Mouse (Mus musculus): Measurements from ENCODE around the gene Itih4. TPM values are rescaled to one million over a fixed set of nuclear protein-coding genes. Genes with fewer than 3 reads are reported as not detected.
A peak's percentile ranks its signal among the peaks of the same experiment; 100 is the strongest.

Gene Itih4
- 0.16 and 0.70 TPM in 2 replicates for polyA plus RNA-seq (2015; fragmentation: Nextera tagmentation; extraction: Ambion mirVana)

DNA sequence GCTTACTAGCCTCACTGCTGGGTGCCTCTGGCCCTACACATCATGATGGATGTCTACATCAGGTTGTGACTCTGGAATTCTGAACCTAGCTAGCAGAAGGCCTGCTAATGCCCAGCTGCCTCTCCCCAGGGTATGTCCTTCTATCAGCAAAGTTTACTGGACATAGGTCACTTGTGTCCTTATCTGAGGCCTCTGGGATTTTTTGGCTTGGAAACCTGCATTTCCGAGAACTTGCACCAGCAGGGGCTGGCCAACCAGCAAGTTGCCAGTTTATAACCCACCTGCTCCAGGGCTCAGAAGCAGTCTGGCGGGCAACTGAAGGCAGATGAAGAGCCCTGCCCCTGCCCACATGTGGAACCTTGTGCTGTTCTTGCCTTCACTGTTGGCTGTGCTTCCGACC is at the start of gene Itih4:
Gene Itih4, plus strand, starts transcription at position 273 of the 400 bp plus-strand sequence.
- no peaks in the 10 kb centered on the region for H3K27me3 ChIP-seq
- no peak within 1 kb of the TSS for H3K27ac ChIP-seq
- H3K9ac ChIP-seq, result no peak within 1 kb of the TSS
- H3K9me3 ChIP-seq, result no peaks in the 10 kb centered on the region
- H3K36me3 ChIP-seq, result no peaks in the 10 kb centered on the region
- H3K4me3 ChIP-seq, result no peak within 1 kb of the TSS
- H3K4me1 ChIP-seq, result peaks cover 16% of the 10 kb centered on the region
- no peak for ATAC-seq (ENCODE audit: borderline replicate concordance, extremely low read depth, low FRiP score, low TSS enrichment)
- H3K4me2 ChIP-seq, result no peak within 1 kb of the TSS
- 77% methylated on average over 3 of the region's 3 CpGs for WGBS

- WGBS, result 83% methylated on average over 14 of the region's 14 CpGs
- Histone ChIP-seq H3K4me2 (no peak overlapping the region), H3K36me3 (0 out of 2 replicates have a peak, but pooled peaks cover 4% of the 10 kb centered on the region), H3K27ac (no peak overlapping the region), H3K4me1 (no peaks in the 10 kb centered on the region), H3K9me3 (no peaks in the 10 kb centered on the region), H3K4me3 (no peak overlapping the region), H3K9ac (no peak overlapping the region), H3K27me3 (no peaks in the 10 kb centered on the region)
- no peak for ATAC-seq (ENCODE audit: borderline replicate concordance, extremely low read depth, low FRiP score, low TSS enrichment)
Observed at GRCm38 (mm10) chr14:30837416-30837996, 48.8 kb upstream of the Itih4 start.

GRCm38 (mm10) chr14:30843701-30844100 is 42.6 kb upstream of the Itih4 start:
- 0 out of 2 replicates have a peak, but pooled peaks cover 2% of the 10 kb centered on the region for H3K36me3 ChIP-seq
- no peak overlapping the region for H3K4me3 ChIP-seq
- H3K9ac ChIP-seq, result no peak overlapping the region
- H3K27me3 ChIP-seq, result no peaks in the 10 kb centered on the region
- no peak overlapping the region for H3K4me2 ChIP-seq
- no peaks in the 10 kb centered on the region for H3K9me3 ChIP-seq
- ATAC-seq (ENCODE audit: borderline replicate concordance, extremely low read depth, low FRiP score, low TSS enrichment), result no peak
- 92% methylated on average over 3 of the region's 3 CpGs for WGBS
- no peak overlapping the region for H3K27ac ChIP-seq
- no peaks in the 10 kb centered on the region for H3K4me1 ChIP-seq

GRCm38 (mm10) chr14:30850504-30850903 is 35.8 kb upstream of the Itih4 start:
- Histone ChIP-seq H3K9me3 (no peaks in the 10 kb centered on the region), H3K4me1 (no peaks in the 10 kb centered on the region), H3K4me3 (no peak overlapping the region), H3K27ac (no peak overlapping the region), H3K4me2 (no peak overlapping the region), H3K36me3 (no peaks in the 10 kb centered on the region), H3K9ac (no peak overlapping the region), H3K27me3 (no peaks in the 10 kb centered on the region)
- no peak for ATAC-seq (ENCODE audit: borderline replicate concordance, extremely low read depth, low FRiP score, low TSS enrichment)
- WGBS, result 92% methylated on average over 5 of the region's 5 CpGs

DNA sequence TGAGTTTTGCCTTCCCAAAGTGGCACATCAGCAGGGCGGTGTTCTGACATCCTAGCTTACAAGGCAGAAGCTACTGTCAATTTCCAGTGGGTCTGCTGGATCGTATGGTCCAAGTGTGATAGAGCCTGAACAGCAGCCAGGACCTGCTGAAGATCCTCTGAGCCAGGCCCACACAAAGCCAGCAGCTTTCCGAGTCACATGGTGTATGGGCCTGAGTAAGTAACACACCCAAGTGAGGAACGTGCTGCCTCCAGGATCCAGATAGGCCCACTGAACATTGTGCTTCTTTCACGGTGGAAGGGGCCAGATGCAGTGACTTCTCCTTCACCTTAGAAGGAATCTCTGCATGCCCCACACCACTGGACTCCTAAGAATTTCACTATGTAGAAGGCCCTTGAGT is 34.0 kb upstream of the Itih4 start:
- Histone ChIP-seq H3K9me3 (no peaks in the 10 kb centered on the region), H3K36me3 (no peaks in the 10 kb centered on the region), H3K4me2 (no peak overlapping the region), H3K4me1 (no peaks in the 10 kb centered on the region), H3K4me3 (no peak overlapping the region), H3K27ac (no peak overlapping the region), H3K9ac (no peak overlapping the region), H3K27me3 (no peaks in the 10 kb centered on the region)
- WGBS, result 90% methylated on average over 5 of the region's 5 CpGs
- no peak for ATAC-seq (ENCODE audit: borderline replicate concordance, extremely low read depth, low FRiP score, low TSS enrichment)

GRCm38 (mm10) chr14:30855316-30855715 is 31.0 kb upstream of the Itih4 start:
- Histone ChIP-seq H3K4me2 (no peak overlapping the region), H3K27me3 (no peaks in the 10 kb centered on the region), H3K36me3 (no peaks in the 10 kb centered on the region), H3K9me3 (no peaks in the 10 kb centered on the region), H3K4me3 (no peak overlapping the region), H3K4me1 (no peaks in the 10 kb centered on the region), H3K27ac (no peak overlapping the region), H3K9ac (no peak overlapping the region)
- ATAC-seq (ENCODE audit: borderline replicate concordance, extremely low read depth, low FRiP score, low TSS enrichment), result no peak
- 85% methylated on average over 3 of the region's 3 CpGs for WGBS

DNA sequence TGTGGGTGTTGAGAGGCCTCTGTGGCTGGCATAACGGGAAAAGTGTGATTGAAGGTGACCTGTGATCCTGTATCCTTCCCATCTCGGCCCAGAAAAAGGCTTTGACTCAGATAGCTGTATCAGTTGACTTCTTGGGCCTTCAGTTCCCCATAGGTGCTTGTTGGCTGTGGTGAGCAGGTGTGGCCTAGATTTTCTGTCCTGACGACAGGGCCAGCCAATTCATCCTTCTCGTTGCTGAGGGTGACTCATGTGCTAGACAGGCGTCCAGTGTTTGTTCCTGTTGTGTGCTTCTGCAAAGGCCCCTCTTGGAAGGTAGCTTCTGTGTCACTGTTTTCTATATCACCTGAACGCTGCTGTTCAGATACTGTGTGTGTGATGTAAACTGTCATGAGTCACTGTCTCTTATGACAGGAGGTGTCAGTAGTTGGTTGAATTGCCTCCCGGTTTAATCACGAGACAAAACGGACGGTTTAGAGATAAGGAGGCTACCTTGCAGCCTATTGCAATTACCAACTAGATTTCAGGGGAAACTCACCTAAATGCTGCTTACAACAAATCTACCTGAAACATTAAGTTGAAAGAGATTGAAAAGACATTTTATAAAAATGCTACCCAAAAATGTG is 29.3 kb upstream of the Itih4 start:
- WGBS, result 57% methylated on average over 10 of the region's 10 CpGs
- Histone ChIP-seq H3K4me2 (no peak overlapping the region), H3K9me3 (no peaks in the 10 kb centered on the region), H3K4me3 (no peak overlapping the region), H3K27ac (no peak overlapping the region), H3K36me3 (no peaks in the 10 kb centered on the region), H3K9ac (no peak overlapping the region), H3K4me1 (peaks cover 11% of the 10 kb centered on the region), H3K27me3 (no peaks in the 10 kb centered on the region)
- ATAC-seq (ENCODE audit: borderline replicate concordance, extremely low read depth, low FRiP score, low TSS enrichment), result no peak

- no peak overlapping the region for H3K4me3 ChIP-seq
- H3K27me3 ChIP-seq, result no peaks in the 10 kb centered on the region
- no peak for ATAC-seq (ENCODE audit: borderline replicate concordance, extremely low read depth, low FRiP score, low TSS enrichment)
- H3K36me3 ChIP-seq, result no peaks in the 10 kb centered on the region
- H3K9ac ChIP-seq, result no peak overlapping the region
- peaks cover 15% of the 10 kb centered on the region for H3K4me1 ChIP-seq
- no peaks in the 10 kb centered on the region for H3K9me3 ChIP-seq
- 73% methylated on average over 4 of the region's 4 CpGs for WGBS
- no peak overlapping the region for H3K27ac ChIP-seq
- no peak overlapping the region for H3K4me2 ChIP-seq
Observed at GRCm38 (mm10) chr14:30857990-30858389, 28.3 kb upstream of the Itih4 start.

DNA sequence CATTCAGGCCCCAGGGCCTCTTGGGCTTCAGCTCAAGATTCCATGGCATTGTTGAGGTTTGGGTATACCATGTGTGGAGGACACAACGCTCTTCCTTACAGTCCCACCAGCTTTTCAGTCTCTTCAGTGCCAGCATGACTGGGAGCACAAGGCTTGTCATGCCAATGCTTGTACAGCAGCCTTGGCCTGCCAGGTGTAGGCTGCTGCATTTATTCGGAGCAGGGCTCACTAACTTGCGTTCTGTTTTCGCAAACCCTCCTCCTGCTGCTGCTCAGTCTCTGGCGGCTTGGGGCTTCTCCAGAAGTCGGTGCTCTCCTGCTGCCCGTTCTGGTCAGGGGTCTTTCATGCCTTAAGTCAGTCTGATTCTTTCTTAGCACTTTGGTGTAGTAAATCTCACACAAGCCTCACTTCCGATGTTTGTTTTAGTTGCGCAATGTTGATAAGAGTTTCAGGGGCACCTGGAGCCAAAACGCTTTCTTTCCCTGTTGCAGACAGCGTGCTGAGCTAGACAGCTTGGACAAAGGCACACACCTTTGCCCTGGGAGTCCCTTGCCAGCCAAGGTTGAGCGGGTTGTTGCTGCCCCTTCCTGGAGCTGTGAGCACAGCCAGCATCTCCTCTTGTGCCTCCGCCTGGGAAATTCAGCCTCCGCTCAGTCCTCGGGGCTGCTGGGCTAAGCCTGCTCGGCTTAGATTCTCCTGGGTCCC is 24.7 kb upstream of the Itih4 start:
- H3K9ac ChIP-seq, result no peak overlapping the region
- H3K4me3 ChIP-seq, result no peak overlapping the region
- no peaks in the 10 kb centered on the region; the same call in 1 of the 2 replicates for H3K36me3 ChIP-seq
- no peaks in the 10 kb centered on the region for H3K9me3 ChIP-seq
- H3K4me1 ChIP-seq, result peaks cover 15% of the 10 kb centered on the region
- peak; percentile 40; the same call in 1 of the 2 replicates for ATAC-seq (ENCODE audit: borderline replicate concordance, extremely low read depth, low FRiP score, low TSS enrichment)
- 22% methylated on average over 16 of the region's 16 CpGs for WGBS
- H3K27me3 ChIP-seq, result no peaks in the 10 kb centered on the region
- H3K27ac ChIP-seq, result peak overlapping the region; percentile 46; the same call in 1 of the 2 replicates
- peak overlapping the region; percentile 29 for H3K4me2 ChIP-seq

- no peak overlapping the region for H3K9ac ChIP-seq
- H3K4me3 ChIP-seq, result no peak overlapping the region
- H3K27ac ChIP-seq, result no peak overlapping the region
- no peak overlapping the region; the same call in 1 of the 2 replicates for H3K4me2 ChIP-seq
- 66% methylated on average over 9 of the region's 9 CpGs for WGBS
- H3K36me3 ChIP-seq, result no peaks in the 10 kb centered on the region; the same call in 1 of the 2 replicates
- no peaks in the 10 kb centered on the region for H3K9me3 ChIP-seq
- no peaks in the 10 kb centered on the region for H3K27me3 ChIP-seq
- peaks cover 15% of the 10 kb centered on the region for H3K4me1 ChIP-seq
- ATAC-seq (ENCODE audit: borderline replicate concordance, extremely low read depth, low FRiP score, low TSS enrichment), result no peak
Observed at GRCm38 (mm10) chr14:30862368-30862767, 23.9 kb upstream of the Itih4 start.

- Histone ChIP-seq H3K27me3 (no peaks in the 10 kb centered on the region), H3K4me3 (no peak overlapping the region), H3K36me3 (no peaks in the 10 kb centered on the region; the same call in 1 of the 2 replicates), H3K4me1 (peaks cover 25% of the 10 kb centered on the region), H3K4me2 (no peak overlapping the region), H3K9ac (no peak overlapping the region), H3K27ac (no peak overlapping the region), H3K9me3 (no peaks in the 10 kb centered on the region)
- WGBS, result 62% methylated on average over 3 of the region's 3 CpGs
- no peak for ATAC-seq (ENCODE audit: borderline replicate concordance, extremely low read depth, low FRiP score, low TSS enrichment)
Observed at GRCm38 (mm10) chr14:30865311-30865710, 21.0 kb upstream of the Itih4 start.

GRCm38 (mm10) chr14:30867042-30867441 is 19.2 kb upstream of the Itih4 start:
- H3K4me1 ChIP-seq, result peaks cover 18% of the 10 kb centered on the region
- H3K27me3 ChIP-seq, result no peaks in the 10 kb centered on the region
- WGBS, result 17% methylated on average over 5 of the region's 5 CpGs
- H3K4me2 ChIP-seq, result no peak overlapping the region
- H3K27ac ChIP-seq, result no peak overlapping the region
- ATAC-seq (ENCODE audit: borderline replicate concordance, extremely low read depth, low FRiP score, low TSS enrichment), result no peak
- H3K9ac ChIP-seq, result no peak overlapping the region
- H3K9me3 ChIP-seq, result no peaks in the 10 kb centered on the region
- H3K36me3 ChIP-seq, result no peaks in the 10 kb centered on the region; the same call in 1 of the 2 replicates
- no peak overlapping the region for H3K4me3 ChIP-seq

Data from lung, embryonic 15.5 days (tissue).